Mouse (Mus musculus): ENCODE results near the gene Pirb. TPM values are rescaled to one million over a fixed set of nuclear protein-coding genes. Genes with fewer than 3 reads are reported as not detected.

Pirb gene
- total RNA-seq, 2 experiments from 2014 or later, result 1.3 to 2.1 TPM

Other genes with a start within 250 kb of the Pirb start
- not detected for gene Tarm1, start 217.8 kb downstream of the Pirb start, total RNA-seq (2021)
- gene Oscar, start 104.2 kb downstream of the Pirb start, total RNA-seq (2021), result under 1 TPM; 0.13 to 0.20 TPM
- gene Ndufa3, start 103.0 kb downstream of the Pirb start, total RNA-seq (2021), result 1,000 to 10,000 TPM; 1,735 to 1,752 TPM
- gene Tfpt, start 90.5 kb downstream of the Pirb start, total RNA-seq (2021), result 10 to 100 TPM; 16.9 to 20.0 TPM
- gene Prpf31, start 90.4 kb downstream of the Pirb start, total RNA-seq (2021), result 10 to 100 TPM; 22.2 to 25.1 TPM
- gene Cnot3, start 75.1 kb downstream of the Pirb start, total RNA-seq (2021), result 10 to 100 TPM; 24.7 to 30.6 TPM
- gene Leng1, start 54.6 kb downstream of the Pirb start, total RNA-seq (2021), result 10 to 100 TPM; 10.0 to 11.4 TPM
- under 1 TPM; 0.45 to 0.83 TPM for gene Tmc4, start 42.8 kb downstream of the Pirb start, total RNA-seq (2021)
- 10 to 100 TPM; 68.3 to 73.4 TPM for gene Tsen34, start 27.5 kb downstream of the Pirb start, total RNA-seq (2021)
- 10 to 100 TPM; 17.1 to 17.9 TPM for gene Mboat7, start 26.9 kb downstream of the Pirb start, total RNA-seq (2021)
- gene Rps9, start 16.4 kb downstream of the Pirb start, total RNA-seq (2021), result 100 to 1,000 TPM; 589 to 617 TPM
- under 1 TPM; 0.20 to 0.39 TPM for gene Gm15448, start 105.3 kb upstream of the Pirb start, total RNA-seq (2021)
- gene Pira2, start 124.7 kb upstream of the Pirb start, total RNA-seq (2021), result under 1 TPM; 0.23 to 0.56 TPM
- gene Gm14548, start 177.7 kb upstream of the Pirb start, total RNA-seq (2021), result under 1 TPM; 0.17 to 0.18 TPM
- gene Lilra6, start 195.1 kb upstream of the Pirb start, total RNA-seq (2021), result under 1 TPM; 0.34 to 0.36 TPM

Measured in heart, postnatal 25 days (tissue).